Mouse (Mus musculus) left cerebral cortex, adult 8-10 months (tissue): ENCODE measurements around the gene Pum3. TPM values are rescaled to one million over a fixed set of nuclear protein-coding genes. Genes with fewer than 3 reads are reported as not detected.
"Not testable (repeated sequence)": the region's sequence is repeated elsewhere in the genome, so short reads cannot be mapped to it uniquely, and the experiment has no call there.

Experiments used
- DNase-seq, 2 experiments: peaks; one replicate each; pipeline ENCODE4 v3.0.0; 2022; ENCODE audit warnings: low spot score in 2 of 2
- total RNA-seq, 4 experiments: library from RNA; stranded (reverse); gene quantifications; 2 replicates each; pipeline ENCODE4 v1.2.4; 2022

Gene Pum3
- total RNA-seq, 4 experiments from 2014 or later, result 45.5 to 50.1 (median 48.1) TPM

DNA sequence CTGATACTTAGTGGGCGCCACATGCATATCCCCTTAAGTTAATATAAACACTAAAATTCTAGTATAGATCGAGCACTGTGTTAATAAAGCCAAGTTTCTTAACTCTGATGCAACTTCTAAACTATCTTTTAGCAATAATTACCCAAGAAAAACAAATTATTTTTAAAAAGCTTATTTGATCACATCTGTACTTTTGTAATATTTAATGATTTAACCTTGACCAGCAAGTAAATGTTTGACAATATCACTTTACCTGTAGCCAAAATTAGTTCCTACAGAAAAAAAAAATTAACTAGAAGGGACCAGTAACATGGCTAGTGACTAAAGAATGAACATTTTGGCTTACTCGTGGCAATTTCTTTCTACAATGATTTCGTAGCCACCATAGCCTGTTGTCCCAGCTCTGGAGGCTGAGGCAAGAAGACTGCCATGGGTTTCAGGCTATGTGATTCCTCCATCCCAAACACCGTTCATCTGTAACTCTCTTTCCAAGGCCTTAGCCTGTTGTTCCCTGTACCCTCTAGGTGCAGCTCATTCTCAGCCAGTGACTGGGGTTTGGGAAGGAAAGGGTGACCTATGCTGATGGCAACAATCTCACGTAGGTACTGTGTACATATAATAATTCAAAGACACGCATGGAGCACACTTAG lies 35.2 kb downstream of the Pum3 start:
- DNase-seq, result no peak

DNA sequence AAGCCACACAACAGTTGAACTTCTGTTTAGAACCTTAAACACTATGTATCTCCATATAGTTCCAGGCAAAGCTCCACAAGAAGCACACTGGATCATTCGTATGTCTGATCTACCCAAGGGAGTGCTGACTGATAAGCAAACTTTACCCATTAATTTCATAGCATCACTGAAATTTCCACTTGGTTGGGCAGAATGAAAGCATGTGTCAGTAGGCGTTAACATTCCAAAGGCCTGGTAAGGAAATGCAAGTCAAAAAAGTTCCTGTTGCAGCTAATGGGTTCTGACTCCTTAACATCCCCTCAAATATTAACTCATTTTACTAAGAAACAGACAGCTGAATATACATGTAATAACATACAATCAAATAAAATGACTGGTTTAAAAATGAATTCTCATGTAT lies 37.2 kb downstream of the Pum3 start:
- no peak for DNase-seq

DNA sequence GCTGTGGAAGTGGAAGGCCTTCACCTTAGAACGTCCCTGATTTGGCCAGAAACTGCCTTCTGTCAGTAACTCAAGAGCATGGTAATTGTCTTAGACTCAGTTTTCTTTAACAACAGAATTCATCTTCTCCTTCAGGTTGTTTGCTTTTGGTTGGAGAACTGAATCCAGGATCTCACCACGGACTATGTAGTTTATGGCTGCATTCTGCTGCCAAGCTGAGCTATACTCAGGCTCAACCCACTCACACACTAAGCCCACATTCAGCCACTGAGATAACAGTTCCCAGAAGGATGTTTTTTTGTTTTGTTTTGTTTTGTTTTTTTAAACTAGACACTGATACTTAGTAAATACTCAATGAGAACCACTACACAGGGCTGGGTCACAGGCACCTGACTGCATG lies 38.3 kb downstream of the Pum3 start:
- no peak for DNase-seq

GRCm38 (mm10) chr19:27389566-27389965 lies 40.1 kb downstream of the Pum3 start:
- DNase-seq, result not testable (repeated sequence)

- no peak for DNase-seq
These were observed 44.3 kb downstream of the Pum3 start for GRCm38 (mm10) chr19:27385304-27385703.

- DNase-seq, result no peak
These were observed 46.4 kb downstream of the Pum3 start for GRCm38 (mm10) chr19:27383266-27383665.

DNA sequence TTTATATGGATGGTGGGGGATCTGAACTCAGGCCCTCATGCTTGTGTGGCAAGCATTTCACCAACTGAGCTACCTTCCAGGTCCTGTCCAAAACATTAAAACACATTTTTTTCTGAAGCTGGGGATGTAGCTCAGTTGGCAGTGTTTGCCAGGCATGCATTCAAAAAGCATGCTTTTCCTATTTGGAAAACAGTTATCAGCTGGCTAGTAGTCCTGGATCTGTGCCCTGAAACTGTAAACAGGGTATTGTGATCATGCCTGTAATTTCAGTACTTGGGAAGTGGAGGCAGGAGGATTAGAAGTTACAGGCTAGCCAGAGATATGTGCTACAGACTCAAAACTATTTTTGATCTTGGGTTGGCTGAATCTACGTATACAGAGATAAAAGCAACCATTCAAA lies 47.5 kb downstream of the Pum3 start:
- no peak for DNase-seq

GRCm38 (mm10) chr19:27379712-27380401 lies 49.8 kb downstream of the Pum3 start:
- DNase-seq, result no peak

DNA sequence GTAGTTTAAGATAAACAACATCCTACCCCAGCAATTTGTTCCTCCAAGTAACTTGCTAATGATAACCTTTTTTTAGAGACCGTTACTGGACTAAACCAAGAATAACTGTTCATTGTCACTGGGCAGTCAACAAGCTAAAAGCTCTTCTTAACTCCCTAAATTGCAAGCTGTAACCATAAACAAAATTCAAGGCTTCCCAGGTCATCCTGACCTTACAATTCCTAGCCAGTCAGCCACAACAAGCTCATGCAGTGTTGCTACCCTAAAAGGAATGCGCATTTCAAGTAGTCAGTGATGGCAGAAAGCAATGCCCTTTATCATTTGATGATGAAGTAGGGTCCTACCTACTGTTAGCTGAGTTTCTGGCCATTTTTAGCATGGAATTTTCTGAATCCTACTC lies 58.8 kb downstream of the Pum3 start:
- no peak for DNase-seq

GRCm38 (mm10) chr19:27370174-27370573 lies 59.5 kb downstream of the Pum3 start:
- DNase-seq, result no peak

GRCm38 (mm10) chr19:27369461-27370135 lies 60.0 kb downstream of the Pum3 start:
- no peak for DNase-seq

DNA sequence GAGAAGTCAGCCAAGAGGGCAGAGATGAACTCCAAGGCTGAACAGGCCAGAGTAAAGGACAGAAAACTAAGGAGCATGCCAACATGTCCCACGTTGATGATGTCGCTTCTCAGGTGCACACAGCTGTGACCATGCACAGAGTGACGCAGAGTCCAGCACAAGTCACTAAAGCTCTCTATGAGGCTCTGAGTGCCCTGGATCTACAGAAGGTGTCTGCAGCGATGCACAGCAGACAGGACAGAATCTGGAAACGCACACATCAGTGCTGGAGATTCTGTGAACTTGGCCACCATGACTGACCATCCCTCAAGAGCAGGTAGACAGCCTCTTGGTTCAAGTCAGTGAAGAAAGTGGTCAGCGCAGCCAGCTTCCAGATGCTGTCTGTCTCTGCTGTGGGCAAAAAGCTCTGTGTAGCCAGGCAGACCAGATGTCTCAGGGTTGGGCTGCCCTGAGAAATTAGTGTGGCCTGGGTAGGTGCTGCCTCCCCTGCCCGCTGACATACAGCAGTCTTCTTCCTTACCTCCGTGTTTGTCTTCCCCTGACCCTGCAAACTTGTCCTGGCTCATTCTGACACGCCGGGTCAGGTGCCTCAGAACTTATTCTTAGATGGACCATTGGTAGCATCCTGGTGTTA lies 63.4 kb downstream of the Pum3 start:
- DNase-seq, result no peak

DNA sequence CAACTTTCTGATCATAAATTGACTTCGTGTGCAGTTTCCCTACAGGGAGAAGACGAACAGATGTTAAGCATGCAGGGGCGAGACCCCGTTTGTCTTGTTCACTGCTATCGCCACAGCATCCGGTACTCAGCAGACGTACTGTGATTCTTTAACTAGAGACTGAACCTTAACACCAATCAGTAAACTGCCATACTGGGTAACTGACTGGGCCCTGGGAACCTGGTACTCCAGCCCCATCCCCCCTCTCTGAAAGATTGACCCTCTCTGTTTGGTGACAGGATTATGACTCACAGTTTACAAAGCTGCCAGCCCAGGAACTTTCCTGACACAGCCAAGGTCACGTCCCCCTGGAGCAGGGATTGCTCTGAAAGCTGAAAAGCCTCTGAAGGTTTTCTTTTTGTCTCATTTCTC lies 65.1 kb downstream of the Pum3 start:
- DNase-seq, result no peak

DNA sequence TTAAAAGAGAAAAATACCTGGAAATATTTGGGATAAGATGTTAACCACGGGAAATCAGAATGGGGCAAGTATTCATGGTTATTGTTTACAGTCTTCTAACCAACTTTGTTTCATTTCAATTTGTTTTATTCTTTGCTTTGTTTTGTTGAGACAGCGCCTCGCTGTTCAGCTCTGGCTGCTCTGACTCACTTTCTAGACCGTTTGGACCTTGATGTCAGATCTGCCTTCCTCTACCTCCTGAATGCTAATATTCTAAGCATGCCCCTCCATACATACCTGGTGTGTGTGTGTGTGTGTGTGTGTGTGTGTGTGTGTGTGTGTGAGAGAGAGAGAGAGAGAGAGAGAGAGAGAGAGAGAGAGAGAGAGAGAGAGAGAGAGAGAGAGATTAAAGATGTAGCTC lies 65.7 kb downstream of the Pum3 start:
- no peak for DNase-seq

DNA sequence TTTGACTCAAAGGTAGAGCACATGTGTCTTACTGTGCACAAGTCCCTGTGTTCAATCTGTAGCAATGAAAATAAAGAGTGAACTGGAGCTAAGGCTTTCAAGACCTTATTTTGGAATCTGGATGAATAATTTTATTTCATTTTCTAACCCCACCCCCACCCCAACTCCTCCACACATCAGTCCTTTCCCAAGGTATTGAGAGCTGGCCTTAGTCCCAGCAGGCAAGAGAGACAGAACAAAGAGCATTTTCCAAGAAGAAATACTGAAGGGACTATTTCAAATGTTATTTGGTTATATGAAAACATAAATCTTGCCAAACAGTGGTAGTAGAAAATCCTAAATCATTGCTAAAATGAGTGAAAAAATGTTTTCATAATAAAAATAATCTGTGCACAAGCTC lies 69.2 kb downstream of the Pum3 start:
- DNase-seq, result no peak

- peak; percentile 5 to 22 for DNase-seq
These were observed 77.9 kb downstream of the Pum3 start for GRCm38 (mm10) chr19:27351700-27352099.

GRCm38 (mm10) chr19:27346501-27346900 lies 83.1 kb downstream of the Pum3 start:
- no peak for DNase-seq

Other genes starting within 250 kb of the Pum3 start
- gene Vldlr, start 213.3 kb downstream of the Pum3 start, total RNA-seq, result 10 to 100 TPM; 50.5 to 54.4 (median 52.9) TPM
- under 1 TPM in 1 of 4 experiments, not detected in 3; 0.06 TPM for gene Kcnv2, start 107.2 kb downstream of the Pum3 start, total RNA-seq